Mouse (Mus musculus) frontal cortex, postnatal 14 days (tissue): ENCODE data around the gene Ache.
A peak's percentile ranks its signal among the peaks of the same experiment; 100 is the strongest.

Source experiments
- DNase-seq, 2 experiments: peaks; one replicate each; pipeline ENCODE4 v3.0.0; 2022; ENCODE audit warnings: low spot score in 2 of 2

Ache gene

GRCm38 (mm10) chr5:137295712-137296111 lies 8.4 kb downstream of the Ache start:
- no peak for DNase-seq

GRCm38 (mm10) chr5:137297126-137297525 lies 9.8 kb downstream of the Ache start:
- DNase-seq = no peak

DNA sequence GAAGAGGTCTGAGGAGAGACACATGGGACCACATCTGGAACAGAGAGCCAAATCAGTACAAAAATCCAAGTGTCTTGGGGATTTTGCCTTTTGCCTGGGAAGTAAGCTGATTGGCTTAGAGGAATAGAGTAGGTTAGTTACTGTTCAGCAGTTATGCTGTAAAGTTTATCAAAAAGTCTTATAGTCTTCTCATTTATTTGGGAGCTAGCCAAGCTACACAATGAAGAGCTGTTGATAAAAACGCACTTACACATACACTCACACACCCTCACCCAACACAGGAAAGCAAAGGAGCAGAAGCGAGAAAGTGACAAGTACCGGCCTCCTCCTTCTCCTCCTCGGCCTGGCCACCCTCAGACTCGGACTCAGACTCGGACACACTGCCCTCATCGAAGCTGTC lies 11.9 kb downstream of the Ache start:
- DNase-seq = no peak

- DNase-seq = no peak
These were observed 13.9 kb downstream of the Ache start for GRCm38 (mm10) chr5:137301253-137301652.

GRCm38 (mm10) chr5:137303609-137304008 lies 16.3 kb downstream of the Ache start:
- DNase-seq = no peak

DNA sequence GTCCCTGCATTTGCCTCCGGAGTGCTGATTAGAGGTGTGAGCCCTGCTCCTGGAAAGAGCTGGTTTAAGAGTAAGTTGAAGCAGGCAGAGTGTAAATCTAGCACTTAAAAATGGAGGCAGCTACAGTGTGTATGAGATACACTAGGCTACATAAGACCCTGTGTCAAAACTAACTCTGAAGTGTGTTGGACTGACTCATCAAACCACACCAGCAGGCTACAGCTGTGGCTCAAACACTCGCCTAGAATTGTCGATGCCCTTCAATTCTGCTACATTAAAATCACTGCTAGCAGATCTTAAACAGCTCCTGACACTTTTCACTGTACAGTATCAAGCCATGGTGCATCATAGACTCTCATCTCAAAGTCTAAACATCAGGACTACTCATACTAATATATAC lies 16.8 kb downstream of the Ache start:
- DNase-seq = no peak

DNA sequence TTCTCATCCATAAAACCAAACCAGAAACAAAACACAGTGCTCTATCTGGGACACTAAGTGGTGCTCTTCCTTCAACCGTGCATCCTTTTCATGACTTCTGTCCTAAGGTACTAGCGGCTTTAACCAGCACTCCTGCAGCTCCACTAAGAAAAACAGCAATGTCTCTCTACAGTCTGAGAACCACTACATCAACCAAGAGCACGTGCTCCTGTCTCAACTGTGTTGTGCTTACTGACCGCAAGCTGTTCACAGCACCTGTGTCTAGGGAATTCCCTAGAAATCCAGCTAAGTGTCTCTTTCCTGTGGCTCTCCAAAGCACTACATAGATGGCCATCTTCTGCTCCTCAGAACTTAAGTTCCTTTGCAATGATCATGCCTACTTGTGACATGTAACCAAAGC lies 17.5 kb downstream of the Ache start:
- no peak for DNase-seq

- DNase-seq = no peak
These were observed 18.5 kb downstream of the Ache start for GRCm38 (mm10) chr5:137305822-137306221.

GRCm38 (mm10) chr5:137306439-137307005 lies 19.2 kb downstream of the Ache start:
- no peak for DNase-seq

GRCm38 (mm10) chr5:137307071-137307912 lies 20.0 kb downstream of the Ache start, which contains the start of gene Srrt:
Gene Srrt (minus strand): TSS chr5:137307674.
- peak; percentile 88 to 90 for DNase-seq

GRCm38 (mm10) chr5:137308356-137308755 lies 21.0 kb downstream of the Ache start:
- no peak for DNase-seq

DNA sequence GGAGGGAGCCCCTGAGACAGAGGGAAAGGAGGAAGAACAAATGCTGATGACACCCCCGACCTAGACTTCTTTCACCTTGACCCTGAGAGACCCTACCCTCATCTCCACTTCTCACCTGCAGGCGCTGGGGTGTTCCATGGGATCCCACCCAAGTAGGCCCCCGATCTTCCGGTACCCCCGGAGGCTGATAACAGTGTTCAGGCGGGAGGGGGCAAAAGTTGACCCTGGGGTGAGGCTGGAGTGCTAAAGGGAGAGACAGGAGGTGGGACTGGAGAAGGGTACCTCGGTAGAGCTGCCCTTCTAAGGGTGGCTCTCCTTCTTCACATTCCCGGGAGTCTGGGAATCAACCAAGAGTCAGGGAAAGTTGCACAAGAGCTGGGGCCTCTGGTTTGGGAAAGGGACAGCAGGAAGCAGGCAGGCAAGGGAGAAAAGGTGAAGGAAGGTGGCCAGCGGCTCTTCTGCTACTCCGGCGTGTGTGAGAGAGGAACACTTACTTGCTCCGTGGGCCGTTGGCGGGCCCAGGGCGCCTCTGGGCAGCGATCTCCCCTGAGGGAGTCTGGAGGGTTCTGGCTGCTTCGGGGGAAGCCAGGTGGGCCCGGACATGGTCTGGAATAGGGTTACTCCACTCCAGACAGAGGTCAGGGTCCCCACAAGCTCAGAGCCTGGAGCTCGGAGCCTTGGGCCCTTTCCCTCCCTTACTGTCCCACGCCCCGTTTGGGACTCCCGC lies 26.3 kb downstream of the Ache start:
- DNase-seq = no peak

- DNase-seq = peak in 1 of 2 experiments; percentile 51
These were observed 27.1 kb downstream of the Ache start, which contains the start of gene Trip6 for GRCm38 (mm10) chr5:137314193-137315083. Gene Trip6 (minus strand): TSS chr5:137314404.

DNA sequence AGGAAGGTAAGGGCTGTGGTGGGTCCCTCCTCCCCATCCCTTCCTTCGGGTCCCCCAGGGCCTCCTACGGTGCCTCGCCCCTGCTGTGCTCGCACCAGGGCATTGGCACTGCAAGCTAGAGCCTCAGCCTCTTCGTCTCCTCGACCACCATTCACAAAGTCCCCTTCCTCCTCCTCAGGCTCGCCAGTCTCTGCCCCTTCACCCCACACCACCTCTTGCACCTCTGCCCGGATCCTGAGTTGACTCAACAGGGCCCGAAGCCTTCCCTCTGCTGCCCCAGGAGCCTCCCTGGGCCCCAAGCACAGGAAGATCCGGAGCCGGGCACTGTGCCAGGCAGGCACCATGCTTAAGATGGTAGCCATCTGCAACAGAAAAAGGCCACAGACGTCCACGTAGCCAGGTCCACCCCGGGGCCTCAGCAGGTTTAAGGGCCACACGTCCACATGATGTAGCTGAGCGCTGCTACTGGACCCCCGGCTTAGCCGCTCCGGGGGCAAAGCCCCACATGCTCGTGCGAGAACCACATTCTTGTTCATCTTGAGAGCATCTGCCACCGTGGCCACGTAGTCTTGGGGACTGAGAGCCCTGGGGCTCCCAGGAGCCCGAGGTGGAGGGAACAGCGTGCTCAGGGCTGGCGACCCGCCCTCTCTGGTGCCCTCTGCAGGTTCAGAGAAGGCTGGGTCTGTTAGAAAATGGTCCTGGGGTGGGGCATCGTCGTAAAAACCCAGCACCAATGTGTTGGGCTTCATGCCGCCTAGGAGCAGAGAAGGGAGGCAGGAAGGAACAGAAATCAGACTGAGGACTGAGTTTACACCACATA lies 28.0 kb downstream of the Ache start:
- DNase-seq = no peak

DNA sequence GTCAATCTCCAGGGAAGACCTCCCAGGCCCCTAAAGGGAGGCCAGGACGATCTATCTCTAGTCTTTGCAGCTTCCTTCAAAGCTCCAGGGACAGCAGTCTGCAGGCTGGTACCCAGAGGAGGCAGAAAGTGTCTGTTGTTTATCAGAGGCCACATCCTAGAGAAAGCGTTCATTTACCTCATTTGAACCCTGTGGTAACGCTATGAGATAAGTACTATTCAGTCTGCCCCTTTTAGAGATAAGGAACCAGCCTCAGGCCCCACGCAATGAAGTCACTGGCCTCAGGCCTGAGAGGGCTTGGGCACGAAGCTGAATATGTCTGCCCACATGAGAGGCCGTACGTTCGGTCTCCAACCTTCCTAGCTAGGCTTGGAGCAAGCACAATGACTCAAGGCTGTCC lies 30.0 kb downstream of the Ache start:
- DNase-seq = no peak

- no peak for DNase-seq
These were observed 31.3 kb downstream of the Ache start for GRCm38 (mm10) chr5:137318570-137318969.

DNA sequence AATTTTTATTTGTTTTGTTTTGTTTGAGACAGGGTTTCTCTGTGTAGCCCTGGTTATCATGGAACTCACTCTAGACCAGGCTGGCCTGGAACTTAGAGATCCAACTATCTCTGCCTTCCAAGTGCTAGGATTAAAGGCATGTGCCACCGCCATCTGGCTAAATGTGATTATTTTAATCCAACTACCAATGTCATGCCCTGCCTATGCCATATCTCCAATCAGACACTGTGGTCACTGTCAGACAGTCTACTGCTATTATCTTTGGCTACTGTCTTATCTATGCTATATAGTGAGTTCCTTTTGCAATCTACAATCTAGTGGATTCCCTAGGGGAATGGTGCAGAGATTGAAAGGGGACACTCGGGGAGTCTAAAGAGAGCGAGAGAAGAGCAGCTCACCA lies 33.7 kb downstream of the Ache start:
- DNase-seq = no peak

- DNase-seq = no peak
These were observed 43.6 kb downstream of the Ache start for GRCm38 (mm10) chr5:137330910-137331309.

- no peak for DNase-seq
These were observed 45.7 kb downstream of the Ache start for GRCm38 (mm10) chr5:137332857-137333511.

DNA sequence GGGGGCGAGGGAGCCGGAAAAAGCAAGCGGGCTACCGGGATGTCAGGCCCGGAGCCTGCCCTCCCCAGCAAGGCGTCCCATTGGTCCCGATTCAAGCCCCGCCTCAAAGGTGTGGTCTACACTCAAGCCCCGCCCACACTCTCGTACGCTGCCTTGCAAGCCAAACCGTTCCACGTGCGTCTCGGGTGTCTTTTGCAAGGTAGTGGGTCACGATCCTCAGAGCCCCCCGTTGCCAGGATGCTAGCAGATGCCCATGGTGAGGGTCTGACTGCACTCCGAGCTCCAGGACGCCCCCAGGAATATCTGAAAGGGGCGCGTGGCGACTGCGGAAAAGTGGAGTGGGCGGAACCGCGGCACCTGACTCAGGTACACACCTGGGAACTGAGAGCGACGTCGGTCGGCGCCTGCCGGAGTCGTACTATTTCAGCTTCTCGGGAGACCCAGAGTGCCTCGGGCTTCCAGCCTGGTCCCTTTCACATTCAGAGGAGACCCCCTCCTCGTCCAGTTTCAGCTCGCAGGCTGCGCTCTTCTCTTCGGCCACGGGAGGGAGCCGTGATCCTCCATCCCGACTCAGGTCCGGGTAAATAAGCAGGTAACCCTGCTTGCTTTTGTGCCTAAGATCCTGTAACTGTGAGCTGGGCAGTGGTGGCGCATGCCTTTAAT lies 46.3 kb downstream of the Ache start, which contains the start of gene Slc12a9:
Slc12a9 (minus strand) TSS at position 86 of the 663 bp plus-strand sequence.
- peak; percentile 88 to 89 for DNase-seq
